Mouse (Mus musculus): ENCODE measurements around the gene Osbpl2.

Osbpl2 gene

GRCm38 (mm10) chr2:180104659-180105377 is 14.3 kb upstream of the Osbpl2 start:
- in situ Hi-C loops (cut with MboI, MseI): no loop called here

GRCm38 (mm10) chr2:180105441-180106190 is 13.5 kb upstream of the Osbpl2 start:
- in situ Hi-C loops (cut with MboI, MseI): no loop called here

GRCm38 (mm10) chr2:180107081-180107480 is 12.0 kb upstream of the Osbpl2 start:
- in situ Hi-C loops (cut with MboI, MseI): no loop called here

GRCm38 (mm10) chr2:180108285-180108684 is 10.8 kb upstream of the Osbpl2 start:
- in situ Hi-C loops (cut with MboI, MseI): no loop called here

- in situ Hi-C loops (cut with MboI, MseI): no loop called here
Observed at GRCm38 (mm10) chr2:180113909-180114890, 4.9 kb upstream of the Osbpl2 start.

GRCm38 (mm10) chr2:180115279-180115678 is 3.8 kb upstream of the Osbpl2 start:
- in situ Hi-C loops (cut with MboI, MseI): no loop called here

- in situ Hi-C loops (cut with MboI, MseI): no loop called here
Observed at GRCm38 (mm10) chr2:180116081-180116493, 3.0 kb upstream of the Osbpl2 start.

GRCm38 (mm10) chr2:180116741-180117484 is 2.2 kb upstream of the Osbpl2 start:
- in situ Hi-C loops (cut with MboI, MseI): no loop called here

- in situ Hi-C loops (cut with MboI, MseI): no loop called here
Observed at GRCm38 (mm10) chr2:180117485-180118194, 1.5 kb upstream of the Osbpl2 start.

GRCm38 (mm10) chr2:180119439-180120291 is 559 bp downstream of the Osbpl2 start:
- in situ Hi-C loops (cut with MboI, MseI): no loop called here

GRCm38 (mm10) chr2:180120292-180120761 is 1.2 kb downstream of the Osbpl2 start:
- in situ Hi-C loops (cut with MboI, MseI): no loop called here

GRCm38 (mm10) chr2:180124192-180124591 is 5.1 kb downstream of the Osbpl2 start:
- in situ Hi-C loops (cut with MboI, MseI): no loop called here

GRCm38 (mm10) chr2:180126195-180126594 is 7.1 kb downstream of the Osbpl2 start:
- in situ Hi-C loops (cut with MboI, MseI): loop anchor here (25.0 kb wide), 1 partner anchor 1714 kb away; the partner anchor contains the start of genes Fam217b, Ppp1r3d and Sycp2

GRCm38 (mm10) chr2:180127675-180128074 is 8.6 kb downstream of the Osbpl2 start:
- in situ Hi-C loops (cut with MboI, MseI): loop anchor here (25.0 kb wide), 1 partner anchor 1715 kb away; the partner anchor contains the start of genes Fam217b, Ppp1r3d and Sycp2

- in situ Hi-C loops (cut with MboI, MseI): loop anchor here (25.0 kb wide), 1 partner anchor 1721 kb away; the partner anchor contains the start of genes Fam217b, Ppp1r3d and Sycp2
Observed at GRCm38 (mm10) chr2:180133231-180133630, 14.1 kb downstream of the Osbpl2 start.

- in situ Hi-C loops (cut with MboI, MseI): loop anchor here (25.0 kb wide), 1 partner anchor 1722 kb away; the partner anchor contains the start of genes Fam217b, Ppp1r3d and Sycp2
Observed at GRCm38 (mm10) chr2:180133911-180134310, 14.8 kb downstream of the Osbpl2 start.

GRCm38 (mm10) chr2:180135414-180135813 is 16.3 kb downstream of the Osbpl2 start:
- in situ Hi-C loops (cut with MboI, MseI): loop anchor here (25.0 kb wide), 1 partner anchor 1723 kb away; the partner anchor contains the start of genes Fam217b, Ppp1r3d and Sycp2

- in situ Hi-C loops (cut with MboI, MseI): loop anchor here (25.0 kb wide), 1 partner anchor 1734 kb away; the partner anchor contains the start of genes Fam217b, Ppp1r3d and Sycp2
Observed at GRCm38 (mm10) chr2:180146091-180146490, 27.0 kb downstream of the Osbpl2 start.

All from T-helper 1 cell (primary cell).